Mouse (Mus musculus): Measurements from ENCODE around the gene Arvcf.

DNA sequence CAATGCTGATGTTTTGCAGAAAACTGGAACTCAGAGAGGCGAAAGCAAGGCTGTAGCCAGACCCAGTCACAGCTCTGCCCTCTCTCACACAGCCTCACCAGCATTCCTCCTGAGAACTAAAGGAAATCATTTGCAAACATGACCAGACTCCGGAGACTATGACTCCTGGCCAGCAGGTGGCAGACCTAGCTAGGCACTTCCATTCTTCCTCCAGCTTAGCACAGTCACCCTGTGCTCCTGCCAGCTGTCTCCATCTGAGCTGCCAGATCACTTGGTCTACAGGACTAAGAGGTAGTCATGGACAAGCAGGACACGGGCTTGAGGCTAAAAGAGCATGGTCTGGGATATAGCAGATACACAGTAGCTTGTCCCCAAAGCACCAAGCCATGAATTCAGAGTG, 2.7 kb upstream of the Arvcf start:
- TF ChIP-seq POLR2A (IDR thresholded peaks at IDR 0.05; ENCODE audit: borderline replicate concordance, insufficient read depth, low read length), result no peak
- TF ChIP-seq CTCF (IDR thresholded peaks at IDR 0.05; ENCODE audit: borderline replicate concordance, insufficient read depth, low read depth, low read length), result peak; percentile 93
